Comparison of ENCODE assay signal across 8 mouse cellular contexts in the genomic region with DNA sequence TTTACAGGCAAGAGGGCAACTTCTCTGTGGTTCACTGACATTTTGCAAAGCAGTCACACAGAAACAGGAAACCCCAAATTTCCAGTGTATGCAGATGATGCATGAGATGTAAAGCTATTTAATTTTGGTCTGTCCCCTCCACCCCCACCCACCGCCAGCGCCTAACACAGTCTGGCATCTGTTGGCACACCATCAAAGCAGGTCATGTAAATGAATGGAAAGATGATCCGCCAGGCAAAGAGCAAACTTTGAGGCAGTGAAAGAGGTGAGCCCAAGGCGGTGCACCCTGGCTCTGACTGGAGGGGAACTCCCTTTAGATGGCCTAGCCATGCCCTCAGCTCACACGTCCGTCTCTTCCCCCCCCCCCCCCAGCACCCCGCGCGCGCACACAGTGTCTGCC. TPM values are rescaled to one million over a fixed set of nuclear protein-coding genes. Genes with fewer than 3 reads are reported as not detected.
DNase-seq lines count a peak whose midpoint lies in the region; ATAC-seq and TF ChIP-seq lines count a peak whose summit lies in the region.

No protein-coding gene starts in this region.

- peaks cover 4% of the 10 kb centered on the region; the same call in 1 of the 2 replicates for H3K4me1 ChIP-seq in lung, postnatal 0 days (ENCODE audit: insufficient read depth, low read depth, low read length)
- peaks cover 24% of the 10 kb centered on the region for H3K4me1 ChIP-seq in forebrain, embryonic 16.5 days (replicated peaks; ENCODE audit: control insufficient read depth, insufficient read depth, low read length)
- H3K4me1 ChIP-seq in liver, embryonic 16.5 days (ENCODE audit: control insufficient read depth, low read depth, low read length), result no peaks in the 10 kb centered on the region; the same call in 1 of the 2 replicates

- H3K27ac ChIP-seq in lung, postnatal 0 days (ENCODE audit: low read length), result no peak overlapping the region
- H3K27ac ChIP-seq in forebrain, embryonic 16.5 days (ENCODE audit: low read length), result no peak overlapping the region
- H3K27ac ChIP-seq in liver, embryonic 16.5 days (ENCODE audit: low read length), result no peak overlapping the region

- H3K4me3 ChIP-seq in lung, postnatal 0 days (ENCODE audit: low read depth, low read length), result peak overlapping the region; percentile 33; the same call in 1 of the 2 replicates
- H3K4me3 ChIP-seq in forebrain, embryonic 16.5 days (replicated peaks; ENCODE audit: low read length), result peak overlapping the region; percentile 59
- H3K4me3 ChIP-seq in liver, embryonic 16.5 days (ENCODE audit: low read depth, low read length), result peak overlapping the region; percentile 49; the same call in 1 of the 2 replicates

- H3K9ac ChIP-seq in lung, postnatal 0 days (replicated peaks; ENCODE audit: low read depth), result no peak overlapping the region
- peak overlapping the region; percentile 57; the same call in 1 of the 2 replicates for H3K9ac ChIP-seq in forebrain, embryonic 16.5 days (replicated peaks; ENCODE audit: low read depth, low read length)
- no peak overlapping the region for H3K9ac ChIP-seq in liver, embryonic 16.5 days (ENCODE audit: low read depth, low read length)

- 4% methylated on average over 6 of the region's 10 CpGs for WGBS in lung, postnatal 0 days
- WGBS in forebrain, embryonic 16.5 days, result 7% methylated on average over 4 of the region's 10 CpGs
- WGBS in liver, embryonic 16.5 days (ENCODE audit: insufficient replicate concordance), result 5% methylated on average over 10 of the region's 10 CpGs

- H3K27me3 ChIP-seq in lung, postnatal 0 days (replicated peaks; ENCODE audit: insufficient read depth, low read length), result peaks cover 42% of the 10 kb centered on the region
- peaks cover 54% of the 10 kb centered on the region for H3K27me3 ChIP-seq in forebrain, embryonic 16.5 days (replicated peaks; ENCODE audit: control insufficient read depth, insufficient read depth, low read length)
- peaks cover 48% of the 10 kb centered on the region for H3K27me3 ChIP-seq in liver, embryonic 16.5 days (ENCODE audit: control insufficient read depth, insufficient read depth, low read depth, low read length)

- peak overlapping the region; percentile 62 for H3K4me2 ChIP-seq in lung, postnatal 0 days (replicated peaks; ENCODE audit: low read depth, low read length)
- H3K4me2 ChIP-seq in forebrain, embryonic 16.5 days (ENCODE audit: low read length), result peak overlapping the region; percentile 76
- H3K4me2 ChIP-seq in liver, embryonic 16.5 days (ENCODE audit: low read depth, low read length), result peak overlapping the region; percentile 58

- H3K9me3 ChIP-seq in lung, postnatal 0 days (ENCODE audit: low read length), result no peaks in the 10 kb centered on the region
- H3K9me3 ChIP-seq in forebrain, embryonic 16.5 days (ENCODE audit: control insufficient read depth, low read length), result peaks cover 3% of the 10 kb centered on the region; the same call in 1 of the 2 replicates
- H3K9me3 ChIP-seq in liver, embryonic 16.5 days (replicated peaks; ENCODE audit: control insufficient read depth, low read length), result no peaks in the 10 kb centered on the region

- no peak for TF ChIP-seq EP300 in lung, postnatal 0 days (IDR thresholded peaks at IDR 0.05)

- no peaks in the 10 kb centered on the region for H3K36me3 ChIP-seq in lung, postnatal 0 days (ENCODE audit: insufficient read depth, low read length)
- no peaks in the 10 kb centered on the region for H3K36me3 ChIP-seq in forebrain, embryonic 16.5 days (ENCODE audit: control insufficient read depth, insufficient read depth)
- H3K36me3 ChIP-seq in liver, embryonic 16.5 days (ENCODE audit: control insufficient read depth, insufficient read depth), result no peaks in the 10 kb centered on the region

- DNase-seq in lung, postnatal 0 days (ENCODE audit: low spot score), result no peak
- no peak for DNase-seq in lung, postnatal 25 days (ENCODE audit: low spot score)
- DNase-seq in thymus, postnatal 14 days, result peak; percentile 35
- DNase-seq in adrenal gland, adult (ENCODE audit: inconsistent age in 2 of 2, low spot score in 1 of 2), result no peak
- no peak for DNase-seq in layer of hippocampus, postnatal 25 days (ENCODE audit: extremely low spot score in 1 of 2, low spot score in 1 of 2)
- no peak for DNase-seq in adrenal gland, postnatal 25 days

- no peak for TF ChIP-seq CTCF in lung, postnatal 0 days (IDR thresholded peaks at IDR 0.05)

- 0 out of 2 replicates have a peak, but pooled peaks have one; percentile 4 for ATAC-seq in lung, postnatal 0 days
- ATAC-seq in forebrain, embryonic 16.5 days, result no peak
- peak; percentile 7; the same call in 1 of the 2 replicates for ATAC-seq in liver, embryonic 16.5 days (ENCODE audit: low read depth)

RNA-seq across cellular contexts. Expression of a gene that starts 8.7 kb away (rescaled TPM):
- not detected in 2 replicates for polyA plus RNA-seq in lung, postnatal 0 days (2015; fragmentation: Nextera tagmentation; extraction: Ambion mirVana)
- polyA plus RNA-seq in forebrain, embryonic 16.5 days (2015; fragmentation: Nextera tagmentation; extraction: Ambion mirVana), result 3.3 and 6.0 TPM in 2 replicates
- polyA plus RNA-seq in liver, embryonic 16.5 days (2015; fragmentation: Nextera tagmentation; extraction: Ambion mirVana), result not detected in 2 replicates
- under 1 TPM; 0.39 to 0.59 TPM for total RNA-seq in layer of hippocampus, postnatal 25 days (2021)
- total RNA-seq in adrenal gland, postnatal 25 days (2021), result not detected in 2 replicates

RNA-seq across cellular contexts. Expression of a gene that starts 22.1 kb away (rescaled TPM):
- 52.0 and 56.9 TPM in 2 replicates for polyA plus RNA-seq in lung, postnatal 0 days (2015; fragmentation: Nextera tagmentation; extraction: Ambion mirVana)
- 26.9 and 31.6 TPM in 2 replicates for polyA plus RNA-seq in forebrain, embryonic 16.5 days (2015; fragmentation: Nextera tagmentation; extraction: Ambion mirVana)
- 13.2 and 15.1 TPM in 2 replicates for polyA plus RNA-seq in liver, embryonic 16.5 days (2015; fragmentation: Nextera tagmentation; extraction: Ambion mirVana)
- 10 to 100 TPM; 21.4 to 26.1 TPM for total RNA-seq in layer of hippocampus, postnatal 25 days (2021)
- total RNA-seq in adrenal gland, postnatal 25 days (2021), result 29.6 and 30.8 TPM in 2 replicates
